14 mouse cellular contexts compared by ENCODE assay signal in the genomic region with DNA sequence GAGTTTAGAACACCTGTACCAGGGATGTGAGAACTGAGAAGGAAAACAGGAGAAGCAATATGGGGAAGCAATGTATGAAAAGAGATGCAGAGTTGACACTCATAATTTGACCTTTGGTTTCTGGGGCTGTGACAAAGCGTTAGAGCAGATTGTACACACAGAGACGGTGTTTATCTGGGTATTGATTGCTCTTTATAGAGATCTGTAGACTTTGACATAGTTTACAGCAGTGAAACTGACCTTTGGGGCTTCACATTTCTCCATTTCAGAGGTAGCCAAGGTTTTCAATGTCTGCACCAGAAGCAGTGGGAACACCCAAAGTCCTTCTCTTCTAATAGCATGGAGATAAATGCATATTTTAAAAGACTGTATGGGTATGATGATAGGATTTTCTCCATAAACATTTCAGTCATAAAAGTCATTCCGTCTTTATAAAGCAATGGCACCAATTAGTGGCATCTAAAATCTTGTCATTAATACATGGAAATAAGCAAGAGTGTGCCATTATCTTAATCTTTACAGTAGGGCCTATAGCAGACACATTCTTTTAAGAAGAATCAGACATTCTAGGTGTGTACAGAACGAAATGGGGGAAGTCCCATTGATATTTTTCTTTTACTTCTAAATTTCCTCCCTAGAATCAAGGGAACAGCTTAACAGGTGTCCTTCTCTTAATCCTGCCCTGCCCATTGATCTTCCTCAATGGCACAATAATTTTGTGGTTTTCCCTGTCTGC.
"Had no signal": no experiment of that assay in that cellular context is flagged by ENCODE, and none has a peak within 500 bp of the region (broad histone marks: within the 10 kb centered on the region; RNA-seq: fewer than 3 reads in every experiment).

No protein-coding gene starts in this region.

- H3K9ac ChIP-seq: liver, embryonic 14.5 days; lung, embryonic 14.5 days; midbrain, embryonic 13.5 days; midbrain, embryonic 15.5 days; neural tube, embryonic 12.5 days had no signal

- DNase-seq: lung, adult 18-20 months; lung, embryonic 14.5 days; lung, postnatal 10 days; lung, postnatal 4 days; right cerebral cortex, postnatal 14 days; spleen, adult 18-20 months; thymus, adult 18-20 months; thymus, postnatal 14 days; thymus, postnatal 36 days had no signal

- H3K4me3 ChIP-seq: midbrain, embryonic 10.5 days; midbrain, embryonic 13.5 days; midbrain, embryonic 15.5 days; neural tube, embryonic 12.5 days had no signal

- H3K4me2 ChIP-seq: lung, embryonic 14.5 days; midbrain, embryonic 13.5 days; midbrain, embryonic 15.5 days; neural tube, embryonic 12.5 days had no signal

- H3K9me3 ChIP-seq: midbrain, embryonic 10.5 days; midbrain, embryonic 13.5 days; midbrain, embryonic 15.5 days; neural tube, embryonic 12.5 days had no signal

- H3K27ac ChIP-seq: liver, embryonic 14.5 days; midbrain, embryonic 10.5 days; midbrain, embryonic 13.5 days; midbrain, embryonic 15.5 days; neural tube, embryonic 12.5 days had no signal

- H3K27me3 ChIP-seq: midbrain, embryonic 13.5 days; midbrain, embryonic 15.5 days; neural tube, embryonic 12.5 days had no signal

- H3K4me1 ChIP-seq: midbrain, embryonic 10.5 days; midbrain, embryonic 13.5 days; midbrain, embryonic 15.5 days; neural tube, embryonic 12.5 days had no signal

- H3K36me3 ChIP-seq: midbrain, embryonic 10.5 days; midbrain, embryonic 13.5 days; midbrain, embryonic 15.5 days; neural tube, embryonic 12.5 days had no signal

- ATAC-seq: midbrain, embryonic 13.5 days; midbrain, embryonic 15.5 days had no signal
